ENCODE assay signal across 19 mouse cellular contexts in the genomic region with DNA sequence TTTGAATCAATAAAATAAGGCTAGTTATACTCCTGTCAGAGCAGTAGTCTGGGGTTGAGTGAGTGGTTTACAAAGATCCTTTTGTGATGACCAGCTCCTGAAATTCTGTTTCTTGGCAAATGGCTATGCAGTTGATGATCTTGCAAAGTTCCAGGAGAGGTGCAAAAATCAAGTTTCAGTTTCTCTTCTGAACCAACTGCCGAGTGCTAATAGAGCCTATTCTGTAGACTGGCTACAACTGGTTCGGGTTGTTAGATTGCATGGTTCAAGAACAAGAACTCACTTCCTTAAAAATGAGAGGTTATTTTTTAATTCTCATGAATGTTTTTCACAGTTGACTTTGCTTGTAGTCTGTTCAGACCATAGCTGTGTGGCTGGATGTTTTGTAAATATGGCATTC. TPM values are rescaled to one million over a fixed set of nuclear protein-coding genes. Genes with fewer than 3 reads are reported as not detected.
DNase-seq lines count a peak whose midpoint lies in the region; ATAC-seq and TF ChIP-seq lines count a peak whose summit lies in the region.
"Had no signal": no experiment of that assay in that cellular context is flagged by ENCODE, and none has a peak within 500 bp of the region (broad histone marks: within the 10 kb centered on the region; RNA-seq: fewer than 3 reads in every experiment).

No protein-coding gene starts in this region.

- H3K27ac ChIP-seq in CH12.LX (ENCODE audit: insufficient read depth, low read depth): no peak overlapping the region
- no peak overlapping the region for H3K27ac ChIP-seq in midbrain, embryonic 16.5 days (ENCODE audit: low read length)
- H3K27ac ChIP-seq: embryonic facial prominence, embryonic 15.5 days; hindbrain, embryonic 14.5 days; liver, embryonic 13.5 days; midbrain, embryonic 15.5 days; stomach, embryonic 15.5 days had no signal

- no peaks in the 10 kb centered on the region for H3K9me3 ChIP-seq in CH12.LX (replicated peaks; ENCODE audit: low read length)
- no peaks in the 10 kb centered on the region for H3K9me3 ChIP-seq in midbrain, embryonic 16.5 days (replicated peaks; ENCODE audit: control insufficient read depth, low read length, poor library complexity, severe bottlenecking)
- H3K9me3 ChIP-seq: embryonic facial prominence, embryonic 15.5 days; liver, embryonic 13.5 days; midbrain, embryonic 15.5 days; stomach, embryonic 15.5 days had no signal

- 26% methylated on average over 2 of the region's 2 CpGs for WGBS in lung, adult 2 months
- WGBS in midbrain, embryonic 16.5 days: 97% methylated on average over 2 of the region's 2 CpGs

- TF ChIP-seq POLR2A in lung, adult 2 months (IDR thresholded peaks at IDR 0.05; ENCODE audit: borderline replicate concordance, extremely low read depth, low read depth, low read length): no peak
- no peak for TF ChIP-seq POLR2A in CH12.LX (IDR thresholded peaks at IDR 0.05; ENCODE audit: low read depth, low read length)

- peak; percentile 18 for DNase-seq in lung, postnatal 25 days (ENCODE audit: low spot score)
- no peak for DNase-seq in lung, adult 2 months
- peak; percentile 61 for DNase-seq in CH12.LX (ENCODE audit: extremely low read depth)
- DNase-seq in cerebellum, postnatal 4 days (ENCODE audit: low spot score in 2 of 2): no peak
- DNase-seq in urinary bladder, adult 18-20 months (ENCODE audit: low spot score in 2 of 2): no peak
- DNase-seq: cerebellum, postnatal 36 days; forebrain, postnatal 0 days; gastrocnemius, postnatal 36 days; liver, embryonic 13.5 days; lung, postnatal 4 days; right cerebral cortex, postnatal 14 days; thymus, postnatal 25 days had no signal

- peak; percentile 56 to 71; a peak in 3 of 4 replicates for ATAC-seq in hematopoietic stem cell, adult 5-6 weeks (replicated peaks in 1 of 2; ENCODE audit: insufficient read depth in 1 of 2, low FRiP score in 2 of 2, low TSS enrichment in 1 of 2, low read depth in 1 of 2, poor library complexity in 2 of 2, severe bottlenecking in 2 of 2)
- ATAC-seq in neutrophil, adult 5-6 weeks (ENCODE audit: extremely low read depth, insufficient number of reproducible peaks, low FRiP score, poor library complexity, severe bottlenecking): peak; percentile 58; the same call in 1 of the 2 replicates
- ATAC-seq in midbrain, embryonic 16.5 days: no peak
- ATAC-seq: forebrain, postnatal 0 days; midbrain, embryonic 15.5 days had no signal

- no peak for TF ChIP-seq RAD21 in CH12.LX (IDR thresholded peaks at IDR 0.05; ENCODE audit: low read depth, low read length)

- H3K4me1 ChIP-seq in lung, adult 2 months (ENCODE audit: control insufficient read depth, insufficient read depth, low read length): peaks cover 5% of the 10 kb centered on the region
- H3K4me1 ChIP-seq in CH12.LX (ENCODE audit: control insufficient read depth in 1 of 2, insufficient read depth in 2 of 2): peaks cover 3 to 36% of the 10 kb centered on the region in 2 experiments; a peak in 3 of 4 replicates
- H3K4me1 ChIP-seq in midbrain, embryonic 16.5 days (ENCODE audit: control insufficient read depth, insufficient read depth, low read length): no peaks in the 10 kb centered on the region
- H3K4me1 ChIP-seq: embryonic facial prominence, embryonic 15.5 days; liver, embryonic 13.5 days; midbrain, embryonic 15.5 days; stomach, embryonic 15.5 days had no signal

- peaks cover 15% of the 10 kb centered on the region; the same call in 1 of the 2 replicates for H3K79me2 ChIP-seq in CH12.LX (replicated peaks; ENCODE audit: control insufficient read depth, extremely low read depth, insufficient read depth, poor library complexity, severe bottlenecking)

- no peak for TF ChIP-seq EP300 in CH12.LX (IDR thresholded peaks at IDR 0.05; ENCODE audit: low read length)

- H3K9ac ChIP-seq in CH12.LX (ENCODE audit: insufficient read depth, low read depth): peak overlapping the region; percentile 57
- no peak overlapping the region for H3K9ac ChIP-seq in midbrain, embryonic 16.5 days (ENCODE audit: low read depth, low read length)
- H3K9ac ChIP-seq: embryonic facial prominence, embryonic 15.5 days; forebrain, postnatal 0 days; hindbrain, embryonic 14.5 days; liver, embryonic 13.5 days; midbrain, embryonic 15.5 days; stomach, embryonic 15.5 days had no signal

- H3K4me3 ChIP-seq in lung, adult 2 months (replicated peaks; ENCODE audit: extremely low read depth, low read depth, low read length): no peak overlapping the region
- H3K4me3 ChIP-seq in CH12.LX (replicated peaks in 1 of 3; ENCODE audit: low read depth in 2 of 3, low read length in 2 of 3, poor library complexity in 1 of 3): peak overlapping the region in 1 of 3 experiments; percentile 31
- H3K4me3 ChIP-seq in midbrain, embryonic 16.5 days (ENCODE audit: low read depth, low read length): no peak overlapping the region
- H3K4me3 ChIP-seq: embryonic facial prominence, embryonic 15.5 days; liver, embryonic 13.5 days; midbrain, embryonic 15.5 days; stomach, embryonic 15.5 days had no signal

- H3K4me2 ChIP-seq in CH12.LX (ENCODE audit: insufficient read depth, low read depth, poor library complexity, severe bottlenecking): peak overlapping the region; percentile 54
- H3K4me2 ChIP-seq in midbrain, embryonic 16.5 days (ENCODE audit: low read length): no peak overlapping the region
- H3K4me2 ChIP-seq: embryonic facial prominence, embryonic 15.5 days; hindbrain, embryonic 14.5 days; liver, embryonic 13.5 days; midbrain, embryonic 15.5 days; stomach, embryonic 15.5 days had no signal

- TF ChIP-seq CTCF in lung, adult 2 months (IDR thresholded peaks at IDR 0.05; ENCODE audit: insufficient read depth, low read length): no peak
- no peak for TF ChIP-seq CTCF in CH12.LX (conservative IDR thresholded peaks at IDR 0.05 in 1 of 2, IDR thresholded peaks at IDR 0.05 in 1 of 2; ENCODE audit: low read depth in 2 of 2, low read length in 2 of 2)

- H3K36me3 ChIP-seq in CH12.LX (replicated peaks in 1 of 2; ENCODE audit: control insufficient read depth in 1 of 2, insufficient read depth in 1 of 2, low read length in 1 of 2): peaks cover 3 to 16% of the 10 kb centered on the region in 2 experiments
- H3K36me3 ChIP-seq in midbrain, embryonic 16.5 days (ENCODE audit: control insufficient read depth, insufficient read depth, low read length): no peaks in the 10 kb centered on the region
- H3K36me3 ChIP-seq: embryonic facial prominence, embryonic 15.5 days; liver, embryonic 13.5 days; stomach, embryonic 15.5 days had no signal

- dilution Hi-C loops in CH12.LX (cut with MboI; ENCODE audit: extremely low pct_ligation_motif_present, extremely low pct_unique_long_range_greater_than_20kb, low sequenced_read_pairs): no loop called here

- in situ Hi-C loops in CH12.LX (cut with MboI; ENCODE audit: low pct_ligation_motif_present, low pct_unique_long_range_greater_than_20kb, low sequenced_read_pairs): no loop called here

- no peaks in the 10 kb centered on the region for H3K27me3 ChIP-seq in CH12.LX (replicated peaks)
- no peaks in the 10 kb centered on the region for H3K27me3 ChIP-seq in midbrain, embryonic 16.5 days (ENCODE audit: control insufficient read depth, insufficient read depth, low read depth, low read length)
- H3K27me3 ChIP-seq: embryonic facial prominence, embryonic 15.5 days; liver, embryonic 13.5 days; midbrain, embryonic 15.5 days; stomach, embryonic 15.5 days had no signal

TF ChIP-seq in CH12.LX, 34 proteins besides CTCF, POLR2A, EP300 and RAD21:
- TF ChIP-seq POLR2AphosphoS2 (IDR thresholded peaks at IDR 0.05; ENCODE audit: low read depth, low read length) (no peak), IRF4 (IDR thresholded peaks at IDR 0.05; ENCODE audit: low read depth, low read length) (peak; percentile 62; the same call in 1 of the 2 replicates)

RNA-seq across cellular contexts. Expression of a gene that starts 27.4 kb away (rescaled TPM):
- 12.3 and 17.1 TPM in 2 replicates for polyA plus RNA-seq in lung, adult 2 months (2012; rRNA removed)
- total RNA-seq in CH12.LX (2012; rRNA removed): 47.1 and 54.6 TPM in 2 replicates
- 59.6 and 63.9 TPM in 2 replicates for total RNA-seq in CH12.LX (2014; rRNA removed)
- 44.1 and 50.9 TPM in 2 replicates for polyA plus RNA-seq in CH12.LX (2012; ENCODE audit: insufficient read length, low read depth)
- 27.1 and 54.0 TPM in 2 replicates for total RNA-seq in hematopoietic stem cell, adult 5-6 weeks (2017)
- total RNA-seq in neutrophil, adult 5-6 weeks (2017): 31.8 and 35.1 TPM in 2 replicates
- polyA plus RNA-seq in midbrain, embryonic 16.5 days (2015; fragmentation: Nextera tagmentation; extraction: Ambion mirVana): 62.3 and 64.2 TPM in 2 replicates

RNA-seq across cellular contexts. Expression of a gene that starts 38.0 kb away (rescaled TPM):
- polyA plus RNA-seq in lung, adult 2 months (2012; rRNA removed): 5.7 and 10.5 TPM in 2 replicates
- total RNA-seq in CH12.LX (2012; rRNA removed) (5.8 and 6.8 TPM in 2 replicates), CH12.LX (2014; rRNA removed) (8.1 and 8.6 TPM in 2 replicates)
- 5.8 and 9.2 TPM in 2 replicates for polyA plus RNA-seq in CH12.LX (2012; ENCODE audit: insufficient read length, low read depth)
- total RNA-seq in hematopoietic stem cell, adult 5-6 weeks (2017): 45.1 and 66.0 TPM in 2 replicates
- 181 and 193 TPM in 2 replicates for total RNA-seq in neutrophil, adult 5-6 weeks (2017)
- polyA plus RNA-seq in midbrain, embryonic 16.5 days (2015; fragmentation: Nextera tagmentation; extraction: Ambion mirVana): 9.7 and 11.0 TPM in 2 replicates

Comparison
In these comparisons a context has a peak if more than half of its experiments do, and no peak if none do; other contexts are left out.
1. DNase-seq: peak in lung, postnatal 25 days (single experiment) and CH12.LX (single experiment); none in lung, adult 2 months (single experiment), cerebellum, postnatal 4 days (0 of 2) and urinary bladder, adult 18-20 months (0 of 2).